Mouse (Mus musculus): ENCODE data around the gene Smim22.

DNA sequence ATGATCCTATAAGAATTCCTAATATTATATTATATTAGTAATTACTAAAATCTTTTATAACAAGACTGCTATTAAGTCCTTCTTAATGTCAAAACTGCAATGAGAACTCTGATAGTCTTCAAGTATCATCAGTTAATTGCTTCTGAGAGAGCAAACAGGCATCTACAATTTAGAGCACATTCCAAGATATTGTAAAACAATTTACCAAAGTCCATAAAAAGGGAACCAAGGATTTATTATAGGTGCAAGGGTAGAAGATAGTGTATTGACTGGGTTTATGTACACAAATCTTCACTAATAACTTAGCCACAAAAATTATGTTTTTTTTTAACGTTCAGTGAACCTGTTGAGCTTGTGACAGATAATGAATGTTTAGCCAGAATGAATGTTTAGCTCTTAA is 8.1 kb upstream of the Smim22 start:
- TF ChIP-seq CTCF (IDR thresholded peaks at IDR 0.05; ENCODE audit: extremely low read depth, insufficient read length, insufficient replicate concordance, low read depth, low read length) (no peak), POLR2A (IDR thresholded peaks at IDR 0.05; ENCODE audit: low read depth, low read length) (no peak)
